Comparison of ENCODE assay signal across 23 mouse cellular contexts in genomic region chr11:88660404-88660803, GRCm38 (mm10). TPM values are rescaled to one million over a fixed set of nuclear protein-coding genes. Genes with fewer than 3 reads are reported as not detected.
DNase-seq lines count a peak whose midpoint lies in the region; ATAC-seq and TF ChIP-seq lines count a peak whose summit lies in the region.
"Had no signal": no experiment of that assay in that cellular context is flagged by ENCODE, and none has a peak within 500 bp of the region (broad histone marks: within the 10 kb centered on the region; RNA-seq: fewer than 3 reads in every experiment).

No protein-coding gene starts in this region.

- WGBS in embryonic facial prominence, embryonic 15.5 days = 81% methylated on average over 9 of the region's 9 CpGs
- WGBS in embryonic facial prominence, embryonic 10.5 days = 89% methylated on average over 9 of the region's 9 CpGs
- WGBS in kidney, adult 2 months = 32% methylated on average over 9 of the region's 9 CpGs
- WGBS in kidney, embryonic 14.5 days = 59% methylated on average over 9 of the region's 9 CpGs
- WGBS in neural tube, embryonic 13.5 days = 73% methylated on average over 9 of the region's 9 CpGs
- 65% methylated on average over 9 of the region's 9 CpGs for WGBS in neural tube, embryonic 15.5 days

- TF ChIP-seq POLR2A in kidney, adult 2 months (IDR thresholded peaks at IDR 0.05; ENCODE audit: low read depth, low read length) = no peak

- no peaks in the 10 kb centered on the region for H3K27me3 ChIP-seq in embryonic facial prominence, embryonic 15.5 days
- no peaks in the 10 kb centered on the region for H3K27me3 ChIP-seq in embryonic facial prominence, embryonic 10.5 days (replicated peaks; ENCODE audit: low read depth, poor library complexity, severe bottlenecking)
- no peaks in the 10 kb centered on the region for H3K27me3 ChIP-seq in kidney, adult 2 months (replicated peaks; ENCODE audit: control insufficient read depth, insufficient read depth, low read length)
- no peaks in the 10 kb centered on the region for H3K27me3 ChIP-seq in kidney, embryonic 14.5 days (ENCODE audit: control insufficient read depth, insufficient read depth, low read length)
- no peaks in the 10 kb centered on the region for H3K27me3 ChIP-seq in neural tube, embryonic 13.5 days
- H3K27me3 ChIP-seq in neural tube, embryonic 15.5 days (replicated peaks) = no peaks in the 10 kb centered on the region
- H3K27me3 ChIP-seq: embryonic facial prominence, embryonic 13.5 days; heart, embryonic 13.5 days; liver, embryonic 12.5 days; lung, embryonic 15.5 days; Patski had no signal

- no peak overlapping the region for H3K4me3 ChIP-seq in embryonic facial prominence, embryonic 15.5 days (replicated peaks)
- no peak overlapping the region for H3K4me3 ChIP-seq in embryonic facial prominence, embryonic 10.5 days
- no peak overlapping the region for H3K4me3 ChIP-seq in kidney, adult 2 months (ENCODE audit: insufficient read depth, low read depth, low read length)
- no peak overlapping the region for H3K4me3 ChIP-seq in kidney, embryonic 14.5 days (ENCODE audit: low read length)
- H3K4me3 ChIP-seq in left cerebral cortex, adult 2 months = no peak overlapping the region
- H3K4me3 ChIP-seq in neural tube, embryonic 13.5 days = no peak overlapping the region
- no peak overlapping the region for H3K4me3 ChIP-seq in neural tube, embryonic 15.5 days (replicated peaks)
- H3K4me3 ChIP-seq: embryonic facial prominence, embryonic 13.5 days; heart, embryonic 13.5 days; liver, embryonic 12.5 days; lung, embryonic 15.5 days had no signal

- no peak overlapping the region for H3K4me2 ChIP-seq in embryonic facial prominence, embryonic 15.5 days (replicated peaks)
- H3K4me2 ChIP-seq in kidney, embryonic 14.5 days (replicated peaks; ENCODE audit: low read depth, low read length) = no peak overlapping the region
- no peak overlapping the region for H3K4me2 ChIP-seq in neural tube, embryonic 13.5 days
- no peak overlapping the region for H3K4me2 ChIP-seq in neural tube, embryonic 15.5 days
- H3K4me2 ChIP-seq: embryonic facial prominence, embryonic 13.5 days; heart, embryonic 13.5 days; liver, embryonic 12.5 days; lung, embryonic 15.5 days had no signal

- H3K4me1 ChIP-seq in embryonic facial prominence, embryonic 15.5 days = peaks cover 13% of the 10 kb centered on the region; the same call in 1 of the 2 replicates
- peaks cover 24% of the 10 kb centered on the region for H3K4me1 ChIP-seq in embryonic facial prominence, embryonic 10.5 days
- H3K4me1 ChIP-seq in kidney, adult 2 months (ENCODE audit: control insufficient read depth, insufficient read depth, low read length) = peaks cover 30% of the 10 kb centered on the region
- H3K4me1 ChIP-seq in kidney, embryonic 14.5 days (ENCODE audit: control insufficient read depth, insufficient read depth, low read length) = peaks cover 18% of the 10 kb centered on the region
- H3K4me1 ChIP-seq in neural tube, embryonic 13.5 days (replicated peaks) = peaks cover 82% of the 10 kb centered on the region
- H3K4me1 ChIP-seq in neural tube, embryonic 15.5 days = peaks cover 28% of the 10 kb centered on the region

- intact Hi-C loops in left cerebral cortex, adult 2 months (cut with DNase I) = no loop called here
- intact Hi-C loops in left cerebral cortex, postnatal 36 days (cut with DNase I) = no loop called here

- H3K36me3 ChIP-seq in embryonic facial prominence, embryonic 15.5 days = 0 out of 2 replicates have a peak, but pooled peaks cover 11% of the 10 kb centered on the region
- H3K36me3 ChIP-seq in embryonic facial prominence, embryonic 10.5 days (replicated peaks) = peaks cover 100% of the 10 kb centered on the region
- H3K36me3 ChIP-seq in kidney, adult 2 months (ENCODE audit: control insufficient read depth, insufficient read depth, low read length) = no peaks in the 10 kb centered on the region; the same call in 1 of the 2 replicates
- H3K36me3 ChIP-seq in kidney, embryonic 14.5 days (ENCODE audit: control insufficient read depth, insufficient read depth, low read length) = peaks cover 26% of the 10 kb centered on the region; the same call in 1 of the 2 replicates
- peaks cover 23% of the 10 kb centered on the region for H3K36me3 ChIP-seq in neural tube, embryonic 13.5 days
- no peaks in the 10 kb centered on the region for H3K36me3 ChIP-seq in neural tube, embryonic 15.5 days

- no peak for TF ChIP-seq CTCF in kidney, adult 2 months (conservative IDR thresholded peaks at IDR 0.05; ENCODE audit: insufficient read depth, insufficient read length, low read depth, low read length)
- TF ChIP-seq CTCF in left cerebral cortex, adult 2 months (IDR thresholded peaks at IDR 0.05) = no peak

- H3K9me3 ChIP-seq in embryonic facial prominence, embryonic 15.5 days (replicated peaks) = no peaks in the 10 kb centered on the region
- H3K9me3 ChIP-seq in embryonic facial prominence, embryonic 10.5 days = no peaks in the 10 kb centered on the region
- H3K9me3 ChIP-seq in kidney, embryonic 14.5 days (ENCODE audit: control insufficient read depth, low read length) = no peaks in the 10 kb centered on the region
- no peaks in the 10 kb centered on the region for H3K9me3 ChIP-seq in neural tube, embryonic 13.5 days
- H3K9me3 ChIP-seq in neural tube, embryonic 15.5 days (replicated peaks) = no peaks in the 10 kb centered on the region
- H3K9me3 ChIP-seq: embryonic facial prominence, embryonic 13.5 days; heart, embryonic 13.5 days; liver, embryonic 12.5 days; lung, embryonic 15.5 days had no signal

- no peak for DNase-seq in embryonic facial prominence, embryonic 10.5 days (ENCODE audit: low spot score)
- peak; percentile 44 for DNase-seq in kidney, adult 2 months
- no peak for DNase-seq in left cerebral cortex, adult 2 months (ENCODE audit: extremely low spot score in 1 of 2, low spot score in 2 of 2)
- DNase-seq in left cerebral cortex, postnatal 36 days (ENCODE audit: low spot score in 2 of 2) = no peak
- DNase-seq: adrenal gland, adult 8-10 months; cerebellum, adult 9-11 months; gastrocnemius, postnatal 10 days; heart, adult 18-20 months; midbrain, embryonic 14.5 days; retina, postnatal 1 day had no signal

- ATAC-seq in embryonic facial prominence, embryonic 15.5 days (ENCODE audit: insufficient number of reproducible peaks, low FRiP score, low TSS enrichment, low read depth) = no peak
- ATAC-seq in kidney, embryonic 14.5 days (ENCODE audit: low FRiP score, low TSS enrichment) = no peak
- no peak for ATAC-seq in neural tube, embryonic 13.5 days (ENCODE audit: low read depth)
- ATAC-seq in neural tube, embryonic 15.5 days (ENCODE audit: low FRiP score) = no peak
- ATAC-seq: CD4-positive, CD25-positive, alpha-beta regulatory T cell, adult 4 months; inflammation-experienced regulatory T-cells, adult 6 months; liver, embryonic 12.5 days; Patski had no signal

- no peak overlapping the region for H3K9ac ChIP-seq in embryonic facial prominence, embryonic 15.5 days
- H3K9ac ChIP-seq in kidney, embryonic 14.5 days (ENCODE audit: low read depth, low read length) = no peak overlapping the region
- H3K9ac ChIP-seq in neural tube, embryonic 13.5 days = no peak overlapping the region
- H3K9ac ChIP-seq in neural tube, embryonic 15.5 days (replicated peaks) = no peak overlapping the region
- H3K9ac ChIP-seq: embryonic facial prominence, embryonic 13.5 days; liver, embryonic 12.5 days; lung, embryonic 15.5 days had no signal

- H3K27ac ChIP-seq in embryonic facial prominence, embryonic 15.5 days (replicated peaks) = 0 out of 2 replicates have a peak overlapping the region, but pooled peaks have one; percentile 28
- H3K27ac ChIP-seq in embryonic facial prominence, embryonic 10.5 days (replicated peaks) = no peak overlapping the region
- H3K27ac ChIP-seq in kidney, adult 2 months (ENCODE audit: insufficient read depth, low read depth, low read length) = peak overlapping the region; percentile 11
- H3K27ac ChIP-seq in kidney, embryonic 14.5 days (ENCODE audit: low read depth, low read length) = no peak overlapping the region
- H3K27ac ChIP-seq in left cerebral cortex, adult 2 months = peak overlapping the region; percentile 63
- 0 out of 2 replicates have a peak overlapping the region, but pooled peaks have one; percentile 23 for H3K27ac ChIP-seq in neural tube, embryonic 13.5 days (replicated peaks)
- no peak overlapping the region; the same call in 1 of the 2 replicates for H3K27ac ChIP-seq in neural tube, embryonic 15.5 days (replicated peaks)
- H3K27ac ChIP-seq: embryonic facial prominence, embryonic 13.5 days; liver, embryonic 12.5 days; lung, embryonic 15.5 days; macrophage; stomach, postnatal 0 days had no signal

RNA-seq across cellular contexts. Expression of gene Msi2, which starts 57.9 kb away (rescaled TPM):
- polyA plus RNA-seq in embryonic facial prominence, embryonic 15.5 days (2015; fragmentation: Nextera tagmentation; extraction: Ambion mirVana) = 18.3 and 19.7 TPM in 2 replicates
- polyA plus RNA-seq in embryonic facial prominence, embryonic 10.5 days (2016; fragmentation: Nextera tagmentation; extraction: Ambion mirVana) = 20.2 and 22.6 TPM in 2 replicates
- polyA plus RNA-seq in kidney, adult 2 months (2012; rRNA removed) = 40.4 and 43.5 TPM in 2 replicates
- polyA plus RNA-seq in kidney, embryonic 14.5 days (2014; fragmentation: Nextera tagmentation; extraction: Ambion mirVana) = 30.8 and 50.4 TPM in 2 replicates
- total RNA-seq in left cerebral cortex, adult 2 months (2021) = 100 to 1,000 TPM; 126 to 140 TPM
- 100 to 1,000 TPM; 117 to 132 TPM for total RNA-seq in left cerebral cortex, postnatal 36 days (2021)
- polyA plus RNA-seq in neural tube, embryonic 13.5 days (2015; fragmentation: Nextera tagmentation; extraction: Ambion mirVana) = 20.9 and 21.7 TPM in 2 replicates
- 17.3 and 20.7 TPM in 2 replicates for polyA plus RNA-seq in neural tube, embryonic 15.5 days (2015; fragmentation: Nextera tagmentation; extraction: Ambion mirVana)

Comparison
In these comparisons a context has a peak if more than half of its experiments do, and no peak if none do; other contexts are left out.
1. H3K27ac ChIP-seq: peak in embryonic facial prominence, embryonic 15.5 days (single experiment), kidney, adult 2 months (single experiment), left cerebral cortex, adult 2 months (single experiment) and neural tube, embryonic 13.5 days (single experiment); none in embryonic facial prominence, embryonic 10.5 days (single experiment), kidney, embryonic 14.5 days (single experiment) and neural tube, embryonic 15.5 days (single experiment).